Comparison of ENCODE assay signal across 12 mouse cellular contexts in genomic region chr19:3376966-3377715, GRCm38 (mm10). TPM values are rescaled to one million over a fixed set of nuclear protein-coding genes. Genes with fewer than 3 reads are reported as not detected.
DNase-seq lines count a peak whose midpoint lies in the region; ATAC-seq and TF ChIP-seq lines count a peak whose summit lies in the region.
"Had no signal": no experiment of that assay in that cellular context is flagged by ENCODE, and none has a peak within 500 bp of the region (broad histone marks: within the 10 kb centered on the region; RNA-seq: fewer than 3 reads in every experiment).

No protein-coding gene starts in this region.

- peak overlapping the region; percentile 20 for H3K4me3 ChIP-seq in bone marrow, adult 2 months (replicated peaks; ENCODE audit: control insufficient read depth, low read depth, low read length)
- H3K4me3 ChIP-seq in lung, adult 2 months (replicated peaks; ENCODE audit: extremely low read depth, low read depth, low read length) = no peak overlapping the region
- H3K4me3 ChIP-seq in stomach, embryonic 15.5 days (replicated peaks) = no peak overlapping the region
- no peak overlapping the region for H3K4me3 ChIP-seq in midbrain, postnatal 0 days (ENCODE audit: low read depth, low read length)
- H3K4me3 ChIP-seq: forebrain, embryonic 10.5 days; hindbrain, embryonic 15.5 days; limb, embryonic 12.5 days had no signal

- peak overlapping the region; percentile 92 for H3K27ac ChIP-seq in bone marrow, adult 2 months (ENCODE audit: control insufficient read depth, insufficient read depth, low read depth, low read length, poor library complexity)
- H3K27ac ChIP-seq in stomach, embryonic 15.5 days = no peak overlapping the region
- H3K27ac ChIP-seq in midbrain, postnatal 0 days (ENCODE audit: low read depth, low read length) = no peak overlapping the region
- H3K27ac ChIP-seq: forebrain, embryonic 10.5 days; hindbrain, embryonic 15.5 days; limb, embryonic 12.5 days had no signal

- H3K36me3 ChIP-seq in stomach, embryonic 15.5 days = peaks cover 9% of the 10 kb centered on the region; the same call in 1 of the 2 replicates
- H3K36me3 ChIP-seq in midbrain, postnatal 0 days (ENCODE audit: insufficient read depth, low read length) = no peaks in the 10 kb centered on the region
- H3K36me3 ChIP-seq: forebrain, embryonic 10.5 days; hindbrain, embryonic 15.5 days had no signal

- peaks cover 13% of the 10 kb centered on the region for H3K4me1 ChIP-seq in bone marrow, adult 2 months (ENCODE audit: control insufficient read depth, insufficient read depth, low read length)
- H3K4me1 ChIP-seq in lung, adult 2 months (ENCODE audit: control insufficient read depth, insufficient read depth, low read length) = peaks cover 12% of the 10 kb centered on the region
- H3K4me1 ChIP-seq in stomach, embryonic 15.5 days = 0 out of 2 replicates have a peak, but pooled peaks cover 3% of the 10 kb centered on the region
- no peaks in the 10 kb centered on the region for H3K4me1 ChIP-seq in midbrain, postnatal 0 days (ENCODE audit: insufficient read depth, low read length)
- H3K4me1 ChIP-seq: forebrain, embryonic 10.5 days; hindbrain, embryonic 15.5 days; limb, embryonic 12.5 days had no signal

- TF ChIP-seq CTCF in bone marrow, adult 2 months (IDR thresholded peaks at IDR 0.05; ENCODE audit: control insufficient read depth, insufficient read depth, low read length) = no peak
- TF ChIP-seq CTCF in lung, adult 2 months (IDR thresholded peaks at IDR 0.05; ENCODE audit: insufficient read depth, low read length) = no peak
- no peak for TF ChIP-seq CTCF in midbrain, postnatal 0 days (IDR thresholded peaks at IDR 0.05)

- no peaks in the 10 kb centered on the region for H3K27me3 ChIP-seq in stomach, embryonic 15.5 days (replicated peaks)
- H3K27me3 ChIP-seq in midbrain, postnatal 0 days (ENCODE audit: insufficient read depth, low read length) = no peaks in the 10 kb centered on the region
- H3K27me3 ChIP-seq: hindbrain, embryonic 15.5 days; limb, embryonic 12.5 days had no signal

- H3K4me2 ChIP-seq in stomach, embryonic 15.5 days = no peak overlapping the region
- no peak overlapping the region for H3K4me2 ChIP-seq in midbrain, postnatal 0 days (ENCODE audit: low read depth, low read length, poor library complexity, severe bottlenecking)
- H3K4me2 ChIP-seq: hindbrain, embryonic 15.5 days; limb, embryonic 12.5 days had no signal

- ATAC-seq in stomach, embryonic 15.5 days (ENCODE audit: insufficient read depth, low FRiP score, low read depth) = 0 out of 2 replicates have a peak, but pooled peaks have one; percentile 51
- ATAC-seq in midbrain, postnatal 0 days (ENCODE audit: low FRiP score) = no peak

- peak; percentile 77 for DNase-seq in ovary, adult 18-20 months (ENCODE audit: low spot score)
- DNase-seq in ovary, postnatal 10 days (ENCODE audit: low spot score) = no peak
- DNase-seq in lung, adult 2 months = peak; percentile 57
- DNase-seq in midbrain, postnatal 0 days (ENCODE audit: low spot score) = no peak
- no peak for DNase-seq in left cerebral cortex, postnatal 36 days (ENCODE audit: low spot score in 2 of 2)
- no peak for DNase-seq in cerebellum, adult 8-10 months
- DNase-seq: cerebellum, adult 18-20 months had no signal

- no peaks in the 10 kb centered on the region for H3K9me3 ChIP-seq in stomach, embryonic 15.5 days
- no peaks in the 10 kb centered on the region for H3K9me3 ChIP-seq in midbrain, postnatal 0 days (ENCODE audit: low read length)
- H3K9me3 ChIP-seq: forebrain, embryonic 10.5 days; hindbrain, embryonic 15.5 days; limb, embryonic 12.5 days had no signal

- intact Hi-C loops in left cerebral cortex, postnatal 36 days (cut with DNase I) = no loop called here

- no peak overlapping the region for H3K9ac ChIP-seq in stomach, embryonic 15.5 days
- H3K9ac ChIP-seq in midbrain, postnatal 0 days (replicated peaks; ENCODE audit: low read length, poor library complexity, severe bottlenecking) = no peak overlapping the region
- H3K9ac ChIP-seq: hindbrain, embryonic 15.5 days; limb, embryonic 12.5 days had no signal

- 11% methylated on average over 4 of the region's 4 CpGs for WGBS in bone marrow, adult 2 months
- 19% methylated on average over 4 of the region's 4 CpGs for WGBS in lung, adult 2 months
- 26% methylated on average over 4 of the region's 4 CpGs for WGBS in stomach, embryonic 15.5 days
- 36% methylated on average over 4 of the region's 4 CpGs for WGBS in midbrain, postnatal 0 days

- TF ChIP-seq POLR2A in bone marrow, adult 2 months (IDR thresholded peaks at IDR 0.05; ENCODE audit: borderline replicate concordance, control insufficient read depth, low read depth, low read length) = no peak
- no peak for TF ChIP-seq POLR2A in lung, adult 2 months (IDR thresholded peaks at IDR 0.05; ENCODE audit: borderline replicate concordance, extremely low read depth, low read depth, low read length)

RNA-seq across cellular contexts. Expression of gene Tesmin, which starts 11.5 kb away (rescaled TPM):
- 1.1 TPM in 1 of 2 replicates, not detected in the other for polyA plus RNA-seq in bone marrow, adult 2 months (2011; ENCODE audit: insufficient read depth, insufficient read length, low replicate concordance, missing spikeins)
- 0.41 and 0.48 TPM in 2 replicates for polyA plus RNA-seq in lung, adult 2 months (2012; rRNA removed)
- 0.39 and 0.49 TPM in 2 replicates for polyA plus RNA-seq in stomach, embryonic 15.5 days (2015; fragmentation: Nextera tagmentation; extraction: Ambion mirVana)
- total RNA-seq in midbrain, postnatal 0 days (2014; rRNA removed) = 0.27 and 1.2 TPM in 2 replicates
- 0.93 and 1.3 TPM in 2 replicates for polyA plus RNA-seq in midbrain, postnatal 0 days (2015; fragmentation: Nextera tagmentation; extraction: Ambion mirVana)
- under 1 TPM; 0.20 to 0.48 TPM for total RNA-seq in left cerebral cortex, postnatal 36 days (2021)

RNA-seq across cellular contexts. Expression of gene Gal, which starts 37.2 kb away (rescaled TPM):
- polyA plus RNA-seq in bone marrow, adult 2 months (2011; ENCODE audit: insufficient read depth, insufficient read length, low replicate concordance, missing spikeins) = not detected in 2 replicates
- polyA plus RNA-seq in lung, adult 2 months (2012; rRNA removed) = 4.0 and 4.9 TPM in 2 replicates
- 11.7 and 13.2 TPM in 2 replicates for polyA plus RNA-seq in stomach, embryonic 15.5 days (2015; fragmentation: Nextera tagmentation; extraction: Ambion mirVana)
- 1.9 and 5.3 TPM in 2 replicates for total RNA-seq in midbrain, postnatal 0 days (2014; rRNA removed)
- polyA plus RNA-seq in midbrain, postnatal 0 days (2015; fragmentation: Nextera tagmentation; extraction: Ambion mirVana) = 29.5 and 30.0 TPM in 2 replicates
- total RNA-seq in left cerebral cortex, postnatal 36 days (2021) = under 1 TPM in 1 of 2 experiments, not detected in 1; 0.52 TPM

RNA-seq across cellular contexts. Expression of gene Cpt1a, which starts 55.0 kb away (rescaled TPM):
- 11.5 and 27.9 TPM in 2 replicates for polyA plus RNA-seq in bone marrow, adult 2 months (2011; ENCODE audit: insufficient read depth, insufficient read length, low replicate concordance, missing spikeins)
- polyA plus RNA-seq in lung, adult 2 months (2012; rRNA removed) = 126 and 134 TPM in 2 replicates
- polyA plus RNA-seq in stomach, embryonic 15.5 days (2015; fragmentation: Nextera tagmentation; extraction: Ambion mirVana) = 20.8 and 26.1 TPM in 2 replicates
- 29.1 and 35.8 TPM in 2 replicates for total RNA-seq in midbrain, postnatal 0 days (2014; rRNA removed)
- 15.7 and 17.4 TPM in 2 replicates for polyA plus RNA-seq in midbrain, postnatal 0 days (2015; fragmentation: Nextera tagmentation; extraction: Ambion mirVana)
- total RNA-seq in left cerebral cortex, postnatal 36 days (2021) = 10 to 100 TPM; 25.5 to 31.1 TPM

Comparison
In these comparisons a context has a peak if more than half of its experiments do, and no peak if none do; other contexts are left out.
1. DNase-seq: peak in ovary, adult 18-20 months (single experiment) and lung, adult 2 months (single experiment); none in ovary, postnatal 10 days (single experiment), midbrain, postnatal 0 days (single experiment), left cerebral cortex, postnatal 36 days (0 of 2) and cerebellum, adult 8-10 months (single experiment).